Mouse (Mus musculus): ENCODE measurements around the gene Ahnak.

DNA sequence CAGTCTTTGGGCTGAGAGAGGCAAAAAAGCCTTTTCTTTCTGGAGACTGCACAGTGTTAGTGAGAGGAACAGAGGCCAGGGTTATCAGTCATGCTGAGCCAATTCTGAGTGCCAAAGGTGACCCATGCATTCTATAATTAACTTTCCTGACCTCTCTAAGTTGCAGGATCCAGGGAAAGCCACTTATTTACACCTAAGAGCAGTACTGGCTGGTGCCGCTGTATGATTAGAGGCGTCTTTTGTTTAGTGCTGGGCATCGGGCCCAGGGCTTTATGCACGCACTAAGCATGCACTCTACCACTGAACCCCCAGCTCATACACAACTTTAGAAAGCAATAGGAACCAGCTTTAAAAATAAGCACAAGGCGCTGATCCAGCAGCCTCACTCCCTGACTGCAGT lies 128.2 kb downstream of the Ahnak start:
- no peak for TF ChIP-seq SIN3A (IDR thresholded peaks at IDR 0.05; ENCODE audit: low read length)
- no peak for TF ChIP-seq RAD21 (IDR thresholded peaks at IDR 0.05; ENCODE audit: low read depth, low read length)
- no peak for TF ChIP-seq MAX (IDR thresholded peaks at IDR 0.05; ENCODE audit: low read length)
- TF ChIP-seq CTCF (IDR thresholded peaks at IDR 0.05 in 2 of 3, conservative IDR thresholded peaks at IDR 0.05 in 1 of 3; ENCODE audit: control insufficient read depth in 1 of 3, insufficient read depth in 1 of 3, low read depth in 2 of 3, low read length in 3 of 3, poor library complexity in 1 of 3, severe bottlenecking in 1 of 3): no peak

Measured in MEL (cell line).